Mouse (Mus musculus) liver (tissue): ENCODE results near the gene Plekha7.

Source experiments
- DNase-seq: peaks from one replicate; pipeline ENCODE4 v3.0.0-alpha.2; 2020; ENCODE audit warnings: mixed read lengths

Plekha7 gene

GRCm38 (mm10) chr7:116220103-116220707 lies 88.0 kb downstream of the Plekha7 start:
- no peak for DNase-seq

- DNase-seq: no peak
These were observed 90.4 kb downstream of the Plekha7 start for GRCm38 (mm10) chr7:116217747-116218146.

- DNase-seq: no peak
These were observed 96.3 kb downstream of the Plekha7 start for GRCm38 (mm10) chr7:116211904-116212303.

DNA sequence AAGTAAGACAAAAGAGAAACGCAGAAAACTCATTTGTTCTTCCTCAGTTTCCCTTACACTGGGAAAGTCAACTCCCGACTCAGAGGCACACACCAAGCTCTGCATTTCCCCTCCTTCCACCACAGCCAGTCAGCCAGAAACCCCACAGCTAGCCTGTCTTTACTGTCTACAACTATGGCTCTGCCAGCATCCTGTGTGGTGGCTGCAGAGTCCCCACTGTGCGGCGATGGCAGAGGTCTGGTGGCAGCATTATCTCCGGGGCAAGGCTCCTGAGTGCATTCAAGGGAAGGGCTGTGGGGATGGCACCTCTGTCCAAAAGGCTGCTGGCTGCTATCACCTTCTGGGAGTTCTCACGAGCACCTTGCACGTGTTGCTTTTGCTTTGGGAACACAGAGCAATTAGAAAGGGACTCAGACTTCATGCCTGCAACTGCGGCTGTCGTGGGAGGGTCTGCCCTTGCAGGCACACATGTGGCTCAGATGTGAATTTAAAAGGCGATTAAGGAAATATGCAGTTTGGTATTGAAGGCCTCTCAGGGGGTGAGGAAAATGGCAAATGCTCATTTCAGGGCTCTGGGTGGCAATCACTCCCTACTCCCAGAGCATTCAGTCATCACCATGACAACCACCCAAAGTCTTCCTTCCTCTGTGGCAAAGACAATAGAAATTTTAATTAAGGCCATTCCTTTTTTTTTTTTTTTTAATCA lies 98.1 kb downstream of the Plekha7 start:
- no peak for DNase-seq

GRCm38 (mm10) chr7:116208880-116209279 lies 99.3 kb downstream of the Plekha7 start:
- DNase-seq: no peak

GRCm38 (mm10) chr7:116206806-116207571 lies 101.2 kb downstream of the Plekha7 start:
- no peak for DNase-seq

- no peak for DNase-seq
These were observed 102.7 kb downstream of the Plekha7 start for GRCm38 (mm10) chr7:116205451-116205850.

DNA sequence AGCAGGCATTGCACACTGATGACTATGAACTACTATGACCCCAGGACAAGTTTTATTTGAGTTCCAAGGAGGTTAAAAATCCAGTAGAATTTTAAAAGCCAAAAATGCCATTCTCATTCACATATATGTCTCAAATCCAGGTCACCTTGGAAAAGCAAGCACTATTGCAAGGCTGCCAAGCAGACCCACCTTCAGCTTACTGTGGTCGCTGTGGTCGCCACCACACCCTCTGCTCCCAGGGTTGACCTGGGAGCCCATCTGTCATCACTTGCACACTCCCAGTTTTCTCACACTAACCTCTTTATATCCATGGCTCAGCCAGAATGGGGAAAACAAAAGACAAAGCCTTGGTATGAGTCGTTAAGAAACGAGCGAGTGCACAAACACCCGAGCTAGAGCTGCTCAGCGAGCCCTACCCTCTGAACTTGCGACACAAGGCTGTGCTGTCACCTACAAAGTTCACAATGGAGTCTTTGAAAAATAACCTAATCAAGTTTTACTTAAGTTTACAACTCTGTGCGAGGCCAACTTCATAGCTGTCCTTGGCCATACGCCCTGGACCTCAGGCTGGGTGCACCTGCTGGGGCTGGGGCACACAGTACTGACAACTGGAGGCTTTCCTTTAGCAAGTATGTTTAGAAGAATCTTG lies 106.0 kb downstream of the Plekha7 start:
- DNase-seq: no peak

- no peak for DNase-seq
These were observed 107.2 kb downstream of the Plekha7 start for GRCm38 (mm10) chr7:116200951-116201351.

DNA sequence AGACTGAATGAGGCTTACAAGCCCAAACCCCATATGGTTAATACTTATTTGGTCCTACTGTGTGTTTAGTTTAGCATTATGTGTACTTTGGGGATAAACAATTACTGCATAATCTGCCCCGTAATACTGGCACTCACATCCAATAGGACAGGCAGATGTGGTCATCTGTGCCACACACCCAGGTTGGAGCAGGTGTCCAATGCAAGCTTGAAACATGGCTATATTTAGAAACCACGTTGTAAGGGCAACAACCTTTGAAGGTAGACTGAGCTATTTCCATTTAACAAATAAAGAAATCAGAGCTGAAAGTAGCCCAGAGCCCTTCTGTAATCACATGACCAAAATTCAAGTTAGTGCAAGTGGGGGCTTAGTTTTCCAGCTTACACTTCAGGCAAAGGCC lies 107.6 kb downstream of the Plekha7 start:
- no peak for DNase-seq

GRCm38 (mm10) chr7:116198902-116199301 lies 109.3 kb downstream of the Plekha7 start:
- no peak for DNase-seq

GRCm38 (mm10) chr7:116198407-116198806 lies 109.8 kb downstream of the Plekha7 start:
- peak; percentile 28 for DNase-seq

DNA sequence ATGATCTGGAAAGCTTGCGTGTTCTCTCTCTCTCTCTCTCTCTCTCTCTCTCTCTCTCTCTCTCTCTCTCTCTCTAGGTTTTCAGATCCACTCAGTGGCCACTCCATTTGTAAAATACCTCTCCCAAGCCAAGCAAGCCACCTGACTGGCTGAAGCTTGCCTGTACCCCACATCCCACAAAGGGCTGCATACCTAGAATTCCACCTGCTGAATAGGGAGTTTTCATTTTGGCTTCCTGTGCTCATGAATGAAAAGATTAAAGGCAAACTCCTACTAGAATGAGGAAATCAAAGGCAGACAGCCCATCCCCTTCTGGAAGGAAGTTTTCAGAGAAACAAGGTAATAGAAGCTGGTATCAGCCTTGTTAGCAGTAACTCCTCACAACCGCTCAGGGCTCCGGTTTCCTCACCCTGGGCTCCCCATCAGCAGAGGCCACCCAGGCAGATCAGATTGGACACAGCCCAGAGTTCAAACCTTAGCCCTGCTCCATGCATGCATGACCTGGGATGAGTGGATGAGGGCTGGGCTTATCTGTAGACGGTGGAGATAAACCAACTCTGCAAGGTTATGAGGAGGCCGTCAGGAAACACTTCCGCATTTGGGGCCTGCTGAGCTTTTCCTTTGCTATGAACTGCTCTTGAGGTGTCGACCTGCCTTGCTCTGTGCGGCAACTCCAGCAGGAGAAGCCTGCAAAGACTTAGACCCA lies 111.0 kb downstream of the Plekha7 start:
- DNase-seq: no peak

GRCm38 (mm10) chr7:116194996-116195395 lies 113.2 kb downstream of the Plekha7 start:
- DNase-seq: no peak

GRCm38 (mm10) chr7:116192966-116193365 lies 115.2 kb downstream of the Plekha7 start:
- DNase-seq: no peak

DNA sequence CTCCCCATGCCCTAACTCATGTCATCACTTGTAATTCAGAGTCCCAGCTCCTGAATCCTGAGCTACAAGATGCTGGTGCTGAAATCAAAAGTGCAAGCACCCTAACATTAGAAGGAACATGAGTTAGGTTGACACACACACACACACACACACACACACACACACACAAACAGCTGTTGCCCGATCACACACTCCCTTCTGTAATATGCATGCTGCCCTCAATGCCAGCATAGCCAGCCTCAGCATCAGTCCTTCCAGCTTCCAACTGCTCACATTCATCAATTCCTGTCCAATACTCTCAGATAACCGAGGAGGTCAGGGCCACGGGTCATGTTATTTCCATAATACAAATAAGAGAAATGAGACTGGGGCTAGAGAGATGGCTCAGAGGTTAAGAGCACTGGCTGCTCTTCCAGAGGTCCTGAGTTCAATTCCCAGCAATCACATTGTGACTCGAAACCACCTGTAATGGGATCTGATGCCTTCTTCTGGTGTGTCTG lies 116.0 kb downstream of the Plekha7 start:
- DNase-seq: no peak

DNA sequence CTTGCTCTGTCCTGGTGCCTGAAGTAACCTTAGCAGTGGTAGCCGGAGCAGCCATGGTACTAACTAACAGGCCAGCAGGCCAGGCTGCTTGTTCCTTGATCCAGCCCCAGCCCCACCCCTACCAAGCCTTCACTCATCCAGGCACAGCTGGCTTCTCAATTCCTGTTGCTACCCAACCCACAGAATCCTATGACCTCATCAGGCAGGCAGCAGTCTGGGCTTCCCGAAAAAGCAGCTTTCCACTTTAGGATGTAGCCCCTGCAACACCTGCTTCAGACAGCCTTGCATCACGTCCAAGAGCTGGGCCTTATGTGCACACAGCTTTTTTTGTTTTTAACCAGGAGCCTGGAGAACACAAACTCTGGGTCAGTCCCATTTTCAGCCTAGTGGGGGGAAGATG lies 117.0 kb downstream of the Plekha7 start:
- no peak for DNase-seq

GRCm38 (mm10) chr7:116189708-116190107 lies 118.5 kb downstream of the Plekha7 start:
- no peak for DNase-seq

- DNase-seq: no peak
These were observed 119.8 kb downstream of the Plekha7 start for GRCm38 (mm10) chr7:116188391-116188790.

GRCm38 (mm10) chr7:116187521-116187920 lies 120.7 kb downstream of the Plekha7 start:
- no peak for DNase-seq

- DNase-seq: no peak
These were observed 121.3 kb downstream of the Plekha7 start for GRCm38 (mm10) chr7:116186847-116187246.

GRCm38 (mm10) chr7:116186156-116186555 lies 122.0 kb downstream of the Plekha7 start:
- DNase-seq: no peak
